Mouse (Mus musculus): ENCODE results near the gene Noxo1. TPM values are rescaled to one million over a fixed set of nuclear protein-coding genes. Genes with fewer than 3 reads are reported as not detected.

Gene Noxo1
- polyA plus RNA-seq, 1 experiment = 1.1 TPM

DNA sequence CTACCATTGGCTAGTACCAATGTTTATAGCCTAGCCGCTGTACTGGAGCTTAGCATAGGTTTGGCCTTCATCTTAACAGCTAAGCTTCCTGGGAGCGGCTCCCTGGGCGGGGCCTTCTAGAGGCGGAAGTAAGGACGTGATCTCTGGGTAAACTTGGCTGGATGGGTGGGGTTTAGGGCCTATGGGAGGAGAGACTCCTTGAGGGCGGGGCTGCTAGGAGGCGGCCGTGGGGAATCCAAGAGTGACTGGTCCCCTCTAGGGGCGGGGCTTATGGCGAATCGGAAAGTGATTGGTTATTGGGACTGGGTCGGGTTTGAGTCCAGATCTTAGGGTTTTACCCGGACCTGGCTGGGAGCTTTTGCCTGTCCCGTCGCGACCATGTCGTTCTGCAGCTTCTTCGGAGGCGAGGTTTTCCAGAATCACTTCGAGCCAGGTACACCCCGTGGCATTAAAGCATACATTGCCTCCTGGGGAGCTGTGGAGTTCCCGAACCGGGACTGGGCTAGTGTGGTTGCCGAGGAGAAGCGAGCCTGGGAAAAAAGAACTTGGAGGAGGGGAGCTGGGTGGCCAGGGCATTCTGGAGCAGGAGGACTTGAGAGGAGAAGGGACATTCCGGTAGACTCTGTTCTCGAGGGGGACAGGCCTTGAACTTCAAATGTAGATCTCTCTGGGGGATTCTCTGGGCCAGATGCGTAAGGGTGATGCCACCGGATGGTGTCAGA lies 40.5 kb downstream of the Noxo1 start, which contains the start of gene Msrb1:
Gene Msrb1, plus strand, starts transcription at position 313 of the 722 bp plus-strand sequence.
- H3K4me1 ChIP-seq (ENCODE audit: control insufficient read depth, insufficient read depth, insufficient read length, low read length) = peaks cover 10% of the 10 kb centered on the region
- H3K4me3 ChIP-seq (ENCODE audit: insufficient read depth, low read depth, low read length) = peak within 1 kb of the TSS; percentile 81
- peak within 1 kb of the TSS; percentile 69 for H3K27ac ChIP-seq (replicated peaks; ENCODE audit: low read depth, low read length)

DNA sequence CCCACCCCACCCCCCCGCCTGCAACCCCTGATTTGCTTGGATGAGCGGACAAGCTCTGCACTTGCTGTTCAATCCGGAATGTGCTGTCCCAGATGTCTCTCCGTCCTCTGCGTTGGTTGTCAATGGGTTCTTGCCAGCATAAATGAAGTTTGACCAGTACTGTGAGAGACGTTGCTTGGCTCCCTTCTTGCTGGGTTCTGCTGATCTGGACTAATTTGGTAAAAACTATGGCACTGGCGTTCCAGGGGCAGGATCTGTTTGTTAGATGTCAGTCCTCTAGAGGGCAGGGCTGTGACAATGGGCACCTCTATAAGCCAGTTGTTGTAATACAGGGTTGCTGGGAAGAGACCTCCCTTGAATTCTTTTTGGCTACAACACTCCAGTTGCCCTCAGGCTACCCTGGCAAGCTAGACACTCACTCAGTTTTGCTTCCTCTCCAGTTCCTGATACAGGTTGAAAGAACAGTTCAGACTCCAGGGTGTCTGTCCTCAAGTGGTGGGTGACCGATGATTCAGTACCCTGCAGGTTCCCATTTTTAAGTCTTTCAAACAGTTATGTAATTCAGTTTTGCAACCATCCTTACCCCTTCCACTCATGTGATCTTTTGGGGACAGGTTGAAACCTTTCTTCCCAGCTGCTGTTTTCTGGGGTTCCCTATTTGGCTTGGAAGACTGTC lies 41.2 kb downstream of the Noxo1 start:
- H3K27ac ChIP-seq (replicated peaks; ENCODE audit: low read depth, low read length) = no peak overlapping the region

DNA sequence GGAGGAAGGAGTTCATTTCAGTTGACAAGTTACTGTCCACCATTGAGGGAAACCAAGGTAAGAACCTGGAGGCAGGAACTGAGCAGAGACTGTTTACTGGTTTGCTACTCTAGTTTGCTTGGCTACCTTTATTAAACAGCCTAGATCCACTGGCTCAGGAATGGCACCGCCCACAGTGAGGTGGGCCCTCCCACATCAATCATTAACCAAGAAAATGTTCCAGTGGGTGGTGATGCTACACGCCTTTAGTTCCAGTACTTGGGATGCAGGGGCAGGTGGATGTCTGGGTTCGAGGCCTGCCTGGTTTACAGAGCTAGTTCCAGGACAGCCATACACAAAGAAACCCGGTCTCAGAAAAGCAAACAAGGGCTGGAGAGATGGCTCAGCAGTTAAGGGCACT lies 42.2 kb downstream of the Noxo1 start:
- Histone ChIP-seq H3K27ac (replicated peaks; ENCODE audit: low read depth, low read length) (no peak overlapping the region), H3K4me3 (ENCODE audit: insufficient read depth, low read depth, low read length) (no peak overlapping the region)

More for the DNA sequence above, 41.2 kb downstream of the Noxo1 start:
- peaks cover 10% of the 10 kb centered on the region for H3K4me1 ChIP-seq (ENCODE audit: control insufficient read depth, insufficient read depth, insufficient read length, low read length)
- peak overlapping the region; percentile 81 for H3K4me3 ChIP-seq (ENCODE audit: insufficient read depth, low read depth, low read length)

GRCm38 (mm10) chr17:24739926-24740325 lies 43.9 kb downstream of the Noxo1 start:
- H3K27ac ChIP-seq (replicated peaks; ENCODE audit: low read depth, low read length) = no peak overlapping the region
- H3K4me1 ChIP-seq (ENCODE audit: control insufficient read depth, insufficient read depth, insufficient read length, low read length) = peaks cover 14% of the 10 kb centered on the region

More for the DNA sequence above, 42.2 kb downstream of the Noxo1 start:
- H3K4me1 ChIP-seq (ENCODE audit: control insufficient read depth, insufficient read depth, insufficient read length, low read length) = peaks cover 14% of the 10 kb centered on the region

DNA sequence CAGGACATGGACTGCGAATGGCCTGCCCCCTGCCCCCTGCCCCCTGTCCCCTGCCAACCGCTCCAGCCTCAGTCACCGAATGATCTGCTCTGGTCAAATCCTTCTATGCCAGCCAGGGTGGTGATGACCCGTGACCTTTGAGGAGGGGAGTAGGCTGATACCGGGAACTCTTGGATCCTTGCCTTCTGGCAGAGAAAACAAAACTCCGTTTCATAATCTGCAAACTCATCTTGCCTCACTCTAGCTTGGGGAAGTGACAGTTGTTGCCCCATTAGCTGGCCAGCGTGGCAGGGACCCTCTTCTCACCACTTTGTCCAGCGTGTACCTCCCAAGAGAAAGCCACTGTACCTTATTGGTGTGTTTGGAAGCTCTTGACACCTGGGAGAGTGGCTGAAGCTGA lies 46.3 kb downstream of the Noxo1 start:
- Histone ChIP-seq H3K4me1 (ENCODE audit: control insufficient read depth, insufficient read depth, insufficient read length, low read length) (peaks cover 12% of the 10 kb centered on the region), H3K4me3 (ENCODE audit: insufficient read depth, low read depth, low read length) (no peak overlapping the region), H3K27ac (replicated peaks; ENCODE audit: low read depth, low read length) (no peak overlapping the region)

More at GRCm38 (mm10) chr17:24739926-24740325, 43.9 kb downstream of the Noxo1 start:
- no peak overlapping the region for H3K4me3 ChIP-seq (ENCODE audit: insufficient read depth, low read depth, low read length)

- Histone ChIP-seq H3K4me3 (ENCODE audit: insufficient read depth, low read depth, low read length) (no peak overlapping the region), H3K27ac (replicated peaks; ENCODE audit: low read depth, low read length) (no peak overlapping the region), H3K4me1 (ENCODE audit: control insufficient read depth, insufficient read depth, insufficient read length, low read length) (peaks cover 4% of the 10 kb centered on the region)
Observed at GRCm38 (mm10) chr17:24743896-24744295, 47.9 kb downstream of the Noxo1 start.

- Histone ChIP-seq H3K4me3 (ENCODE audit: insufficient read depth, low read depth, low read length) (no peak overlapping the region), H3K4me1 (ENCODE audit: control insufficient read depth, insufficient read depth, insufficient read length, low read length) (peaks cover 4% of the 10 kb centered on the region), H3K27ac (replicated peaks; ENCODE audit: low read depth, low read length) (no peak overlapping the region)
Observed at GRCm38 (mm10) chr17:24744381-24744780, 48.3 kb downstream of the Noxo1 start.

GRCm38 (mm10) chr17:24745526-24746497 lies 49.8 kb downstream of the Noxo1 start:
- Histone ChIP-seq H3K27ac (replicated peaks; ENCODE audit: low read depth, low read length) (no peak overlapping the region), H3K4me1 (ENCODE audit: control insufficient read depth, insufficient read depth, insufficient read length, low read length) (peaks cover 4% of the 10 kb centered on the region), H3K4me3 (ENCODE audit: insufficient read depth, low read depth, low read length) (no peak overlapping the region)

DNA sequence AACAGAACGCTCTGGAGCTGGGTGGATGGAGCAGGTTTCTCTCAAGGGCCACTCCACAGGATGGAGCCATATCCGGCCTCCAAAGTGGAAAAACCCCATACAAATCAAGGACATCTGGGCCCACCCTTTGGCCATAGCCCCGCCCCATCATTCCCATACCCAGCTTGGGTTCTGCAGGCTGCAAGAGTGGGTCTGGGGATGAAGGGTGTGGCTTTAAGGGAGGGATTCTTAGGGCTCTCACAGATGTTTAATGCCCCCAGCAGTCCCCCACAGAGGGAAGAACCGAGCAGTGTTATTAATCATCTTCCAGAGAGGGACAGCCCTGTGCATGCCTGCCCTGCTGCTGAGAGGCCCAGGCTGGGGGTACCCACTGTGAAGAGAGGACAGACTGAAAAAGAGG lies 51.0 kb downstream of the Noxo1 start:
- Histone ChIP-seq H3K4me3 (ENCODE audit: insufficient read depth, low read depth, low read length) (no peak overlapping the region), H3K27ac (replicated peaks; ENCODE audit: low read depth, low read length) (no peak overlapping the region), H3K4me1 (ENCODE audit: control insufficient read depth, insufficient read depth, insufficient read length, low read length) (peaks cover 4% of the 10 kb centered on the region)

Other genes starting within 250 kb of the Noxo1 start
- gene E4f1, start 225.9 kb upstream of the Noxo1 start, polyA plus RNA-seq (2012; ENCODE audit: insufficient read depth, insufficient read length, missing spikeins) = 6.9 and 7.0 TPM in 2 replicates
- gene Pgp, start 225.8 kb upstream of the Noxo1 start, polyA plus RNA-seq (2012; ENCODE audit: insufficient read depth, insufficient read length, missing spikeins) = 40.0 and 47.3 TPM in 2 replicates
- not detected in 2 replicates for gene Bricd5, start 222.3 kb upstream of the Noxo1 start, polyA plus RNA-seq (2012; ENCODE audit: insufficient read depth, insufficient read length, missing spikeins)
- gene Mlst8, start 217.2 kb upstream of the Noxo1 start, polyA plus RNA-seq (2012; ENCODE audit: insufficient read depth, insufficient read length, missing spikeins) = 6.6 and 9.8 TPM in 2 replicates
- gene Caskin1, start 207.6 kb upstream of the Noxo1 start, polyA plus RNA-seq (2012; ENCODE audit: insufficient read depth, insufficient read length, missing spikeins) = not detected in 2 replicates
- 32.1 and 42.0 TPM in 2 replicates for gene Traf7, start 168.3 kb upstream of the Noxo1 start, polyA plus RNA-seq (2012; ENCODE audit: insufficient read depth, insufficient read length, missing spikeins)
- not detected in 2 replicates for gene Rab26, start 162.0 kb upstream of the Noxo1 start, polyA plus RNA-seq (2012; ENCODE audit: insufficient read depth, insufficient read length, missing spikeins)
- gene Pkd1, start 146.4 kb upstream of the Noxo1 start, polyA plus RNA-seq (2012; ENCODE audit: insufficient read depth, insufficient read length, missing spikeins) = 8.2 and 10.1 TPM in 2 replicates
- gene Tsc2, start 63.6 kb upstream of the Noxo1 start, polyA plus RNA-seq (2012; ENCODE audit: insufficient read depth, insufficient read length, missing spikeins) = 67.6 and 69.2 TPM in 2 replicates
- gene Nthl1, start 63.6 kb upstream of the Noxo1 start, polyA plus RNA-seq (2012; ENCODE audit: insufficient read depth, insufficient read length, missing spikeins) = 3.4 and 7.7 TPM in 2 replicates
- gene Slc9a3r2, start 45.9 kb upstream of the Noxo1 start, polyA plus RNA-seq (2012; ENCODE audit: insufficient read depth, insufficient read length, missing spikeins) = 20.1 and 32.2 TPM in 2 replicates
- gene Npw, start 37.8 kb upstream of the Noxo1 start, polyA plus RNA-seq (2012; ENCODE audit: insufficient read depth, insufficient read length, missing spikeins) = not detected in 2 replicates
- 9.2 and 10.0 TPM in 2 replicates for gene Zfp598, start 26.5 kb upstream of the Noxo1 start, polyA plus RNA-seq (2012; ENCODE audit: insufficient read depth, insufficient read length, missing spikeins)
- not detected in 2 replicates for gene Syngr3, start 6.3 kb upstream of the Noxo1 start, polyA plus RNA-seq (2012; ENCODE audit: insufficient read depth, insufficient read length, missing spikeins)
- gene Gfer, start 78 bp upstream of the Noxo1 start, polyA plus RNA-seq (2012; ENCODE audit: insufficient read depth, insufficient read length, missing spikeins) = 32.8 and 36.9 TPM in 2 replicates
- gene Tbl3, start 11.4 kb downstream of the Noxo1 start, polyA plus RNA-seq (2012; ENCODE audit: insufficient read depth, insufficient read length, missing spikeins) = 19.9 TPM in 2 replicates
- gene Rnf151, start 21.8 kb downstream of the Noxo1 start, polyA plus RNA-seq (2012; ENCODE audit: insufficient read depth, insufficient read length, missing spikeins) = not detected in 2 replicates
- gene Rps2, start 21.9 kb downstream of the Noxo1 start, polyA plus RNA-seq (2012; ENCODE audit: insufficient read depth, insufficient read length, missing spikeins) = 608 and 619 TPM in 2 replicates
- gene Ndufb10, start 28.2 kb downstream of the Noxo1 start, polyA plus RNA-seq (2012; ENCODE audit: insufficient read depth, insufficient read length, missing spikeins) = 1,098 and 1,103 TPM in 2 replicates
- 4.8 and 10.7 TPM in 2 replicates for gene Rpl3l, start 31.6 kb downstream of the Noxo1 start, polyA plus RNA-seq (2012; ENCODE audit: insufficient read depth, insufficient read length, missing spikeins)
- gene Msrb1, start 40.4 kb downstream of the Noxo1 start, polyA plus RNA-seq (2012; ENCODE audit: insufficient read depth, insufficient read length, missing spikeins) = 109 and 114 TPM in 2 replicates
- gene Hs3st6, start 56.8 kb downstream of the Noxo1 start, polyA plus RNA-seq (2012; ENCODE audit: insufficient read depth, insufficient read length, missing spikeins) = not detected in 2 replicates
- 1.4 and 1.9 TPM in 2 replicates for gene Meiob, start 108.1 kb downstream of the Noxo1 start, polyA plus RNA-seq (2012; ENCODE audit: insufficient read depth, insufficient read length, missing spikeins)
- 174 and 180 TPM in 2 replicates for gene Hagh, start 143.9 kb downstream of the Noxo1 start, polyA plus RNA-seq (2012; ENCODE audit: insufficient read depth, insufficient read length, missing spikeins)
- 73.7 and 89.2 TPM in 2 replicates for gene Fahd1, start 154.1 kb downstream of the Noxo1 start, polyA plus RNA-seq (2012; ENCODE audit: insufficient read depth, insufficient read length, missing spikeins)
- 2.0 and 2.4 TPM in 2 replicates for gene Igfals, start 169.8 kb downstream of the Noxo1 start, polyA plus RNA-seq (2012; ENCODE audit: insufficient read depth, insufficient read length, missing spikeins)
- gene Nubp2, start 190.1 kb downstream of the Noxo1 start, polyA plus RNA-seq (2012; ENCODE audit: insufficient read depth, insufficient read length, missing spikeins) = 28.7 and 40.4 TPM in 2 replicates
- gene Spsb3, start 190.4 kb downstream of the Noxo1 start, polyA plus RNA-seq (2012; ENCODE audit: insufficient read depth, insufficient read length, missing spikeins) = 25.6 and 29.9 TPM in 2 replicates
- gene Eme2, start 198.9 kb downstream of the Noxo1 start, polyA plus RNA-seq (2012; ENCODE audit: insufficient read depth, insufficient read length, missing spikeins) = 5.9 and 6.6 TPM in 2 replicates
- gene Mrps34, start 198.9 kb downstream of the Noxo1 start, polyA plus RNA-seq (2012; ENCODE audit: insufficient read depth, insufficient read length, missing spikeins) = 91.7 and 105 TPM in 2 replicates
- 26.0 and 28.7 TPM in 2 replicates for gene Nme3, start 200.3 kb downstream of the Noxo1 start, polyA plus RNA-seq (2012; ENCODE audit: insufficient read depth, insufficient read length, missing spikeins)
- 12.0 and 24.2 TPM in 2 replicates for gene Mapk8ip3, start 240.7 kb downstream of the Noxo1 start, polyA plus RNA-seq (2012; ENCODE audit: insufficient read depth, insufficient read length, missing spikeins)

All from brown adipose tissue, adult 24 weeks (tissue).